Comparison of ENCODE assay signal across 11 mouse cellular contexts in genomic region chr9:45944506-45945400, GRCm38 (mm10). TPM values are rescaled to one million over a fixed set of nuclear protein-coding genes. Genes with fewer than 3 reads are reported as not detected.
DNase-seq lines count a peak whose midpoint lies in the region; ATAC-seq and TF ChIP-seq lines count a peak whose summit lies in the region.
"Had no signal": no experiment of that assay in that cellular context is flagged by ENCODE, and none has a peak within 500 bp of the region (broad histone marks: within the 10 kb centered on the region; RNA-seq: fewer than 3 reads in every experiment).

No protein-coding gene starts in this region.

- H3K4me3 ChIP-seq in heart, postnatal 0 days (ENCODE audit: low read depth, low read length): no peak overlapping the region
- H3K4me3 ChIP-seq: heart, embryonic 15.5 days; myocyte had no signal

- no peaks in the 10 kb centered on the region for H3K27me3 ChIP-seq in heart, postnatal 0 days (ENCODE audit: control insufficient read depth, insufficient read depth, low read length)
- H3K27me3 ChIP-seq: heart, embryonic 15.5 days had no signal

- intact Hi-C loops in heart, postnatal 14 days (cut with DNase I): no loop called here
- intact Hi-C loops in left cerebral cortex, postnatal 10 days (cut with DNase I): no loop called here

- no peak for ATAC-seq in heart, postnatal 0 days (ENCODE audit: insufficient read depth, low read depth)

- peaks cover 91% of the 10 kb centered on the region for H3K36me3 ChIP-seq in heart, postnatal 0 days (replicated peaks; ENCODE audit: control insufficient read depth, insufficient read depth, low read length)

- H3K27ac ChIP-seq in heart, postnatal 0 days (ENCODE audit: low read depth): peak overlapping the region; percentile 6; the same call in 1 of the 2 replicates
- H3K27ac ChIP-seq: heart, embryonic 15.5 days had no signal

- H3K4me2 ChIP-seq in heart, postnatal 0 days (ENCODE audit: low read depth, low read length): no peak overlapping the region
- H3K4me2 ChIP-seq: heart, embryonic 15.5 days had no signal

- no peak for TF ChIP-seq CTCF in heart, postnatal 0 days (IDR thresholded peaks at IDR 0.05; ENCODE audit: low read depth)

- no peaks in the 10 kb centered on the region for H3K4me1 ChIP-seq in heart, postnatal 0 days (ENCODE audit: control insufficient read depth, insufficient read depth)
- H3K4me1 ChIP-seq: heart, embryonic 15.5 days had no signal

- TF ChIP-seq EP300 in heart, postnatal 0 days (IDR thresholded peaks at IDR 0.05; ENCODE audit: low read depth): no peak

- no peaks in the 10 kb centered on the region for H3K9me3 ChIP-seq in heart, postnatal 0 days (replicated peaks; ENCODE audit: control insufficient read depth, low read length)
- H3K9me3 ChIP-seq: heart, embryonic 15.5 days had no signal

- WGBS in heart, postnatal 0 days: 78% methylated on average over 13 of the region's 13 CpGs

- no peak for DNase-seq in heart, postnatal 0 days (ENCODE audit: low spot score)
- no peak for DNase-seq in heart, postnatal 14 days
- peak; percentile 80 for DNase-seq in cerebellum, adult 9-10 months
- peak; percentile 93 for DNase-seq in naive thymus-derived CD4-positive, alpha-beta T cell, adult 2 months (ENCODE audit: low read depth)
- DNase-seq in thymus, postnatal 14 days: peak; percentile 83
- no peak for DNase-seq in ovary, postnatal 36 days (ENCODE audit: low spot score)
- no peak for DNase-seq in yolk sac, embryonic 10.5 days (ENCODE audit: low spot score)
- DNase-seq in left cerebral cortex, postnatal 10 days (ENCODE audit: extremely low spot score in 1 of 2, low spot score in 2 of 2): no peak
- DNase-seq: kidney, adult 9 months had no signal

- H3K9ac ChIP-seq in heart, postnatal 0 days (replicated peaks; ENCODE audit: low read depth, low read length): no peak overlapping the region
- H3K9ac ChIP-seq: heart, embryonic 15.5 days had no signal

RNA-seq across cellular contexts. Expression of gene Tagln, which starts 8.9 kb away (rescaled TPM):
- total RNA-seq in heart, postnatal 0 days (2014; rRNA removed; ENCODE audit: low replicate concordance): 65.0 and 610 TPM in 2 replicates
- polyA plus RNA-seq in heart, postnatal 0 days (2015; fragmentation: Nextera tagmentation; extraction: Ambion mirVana): 54.5 and 65.2 TPM in 2 replicates
- 10 to 100 TPM; 52.9 to 60.8 TPM for total RNA-seq in heart, postnatal 14 days (2021)
- 10 to 100 TPM in 1 of 2 experiments, 1 to 10 TPM in 1; 9.7 to 11.1 TPM for total RNA-seq in left cerebral cortex, postnatal 10 days (2021)

RNA-seq across cellular contexts. Expression of gene Sidt2, which starts 10.3 kb away (rescaled TPM):
- total RNA-seq in heart, postnatal 0 days (2014; rRNA removed; ENCODE audit: low replicate concordance): 78.4 and 80.3 TPM in 2 replicates
- polyA plus RNA-seq in heart, postnatal 0 days (2015; fragmentation: Nextera tagmentation; extraction: Ambion mirVana): 29.9 and 31.4 TPM in 2 replicates
- 10 to 100 TPM; 71.9 to 80.7 TPM for total RNA-seq in heart, postnatal 14 days (2021)
- total RNA-seq in left cerebral cortex, postnatal 10 days (2021): 100 to 1,000 TPM; 104 to 115 TPM

RNA-seq across cellular contexts. Expression of gene Rnf214, which starts 38.0 kb away (rescaled TPM):
- total RNA-seq in heart, postnatal 0 days (2014; rRNA removed; ENCODE audit: low replicate concordance): 27.4 and 42.9 TPM in 2 replicates
- polyA plus RNA-seq in heart, postnatal 0 days (2015; fragmentation: Nextera tagmentation; extraction: Ambion mirVana): 30.5 and 32.4 TPM in 2 replicates
- total RNA-seq in heart, postnatal 14 days (2021): 10 to 100 TPM; 27.9 to 28.3 TPM
- total RNA-seq in left cerebral cortex, postnatal 10 days (2021): 10 to 100 TPM; 73.9 to 76.4 TPM

RNA-seq across cellular contexts. Expression of gene Pcsk7, which starts 38.5 kb away (rescaled TPM):
- total RNA-seq in heart, postnatal 0 days (2014; rRNA removed; ENCODE audit: low replicate concordance): 31.7 and 57.1 TPM in 2 replicates
- 12.0 and 15.0 TPM in 2 replicates for polyA plus RNA-seq in heart, postnatal 0 days (2015; fragmentation: Nextera tagmentation; extraction: Ambion mirVana)
- 10 to 100 TPM; 23.3 to 24.5 TPM for total RNA-seq in heart, postnatal 14 days (2021)
- total RNA-seq in left cerebral cortex, postnatal 10 days (2021): 10 to 100 TPM; 26.2 to 26.6 TPM

Comparison
In these comparisons a context has a peak if more than half of its experiments do, and no peak if none do; other contexts are left out.
1. DNase-seq: peak in cerebellum, adult 9-10 months (single experiment), naive thymus-derived CD4-positive, alpha-beta T cell, adult 2 months (single experiment) and thymus, postnatal 14 days (single experiment); none in heart, postnatal 0 days (single experiment), heart, postnatal 14 days (0 of 2), ovary, postnatal 36 days (single experiment), yolk sac, embryonic 10.5 days (single experiment) and left cerebral cortex, postnatal 10 days (0 of 2).